Mouse (Mus musculus): Measurements from ENCODE around the gene Dnaja2. TPM values are rescaled to one million over a fixed set of nuclear protein-coding genes. Genes with fewer than 3 reads are reported as not detected.

Gene Dnaja2
- total RNA-seq, 4 experiments from 2014 or later = 173 to 194 (median 190) TPM

GRCm38 (mm10) chr8:85556986-85557600 lies 1.9 kb upstream of the Dnaja2 start:
- DNase-seq (ENCODE audit: low spot score in 2 of 2) = no peak

GRCm38 (mm10) chr8:85554391-85555180 lies 558 bp downstream of the Dnaja2 start:
- peak in 1 of 2 experiments; percentile 15 for DNase-seq (ENCODE audit: low spot score in 2 of 2)

- DNase-seq (ENCODE audit: low spot score in 2 of 2) = no peak
These were observed 3.2 kb downstream of the Dnaja2 start for GRCm38 (mm10) chr8:85551934-85552333.

GRCm38 (mm10) chr8:85536332-85536731 lies 18.8 kb downstream of the Dnaja2 start:
- no peak for DNase-seq (ENCODE audit: low spot score in 2 of 2)

GRCm38 (mm10) chr8:85534163-85534562 lies 21.0 kb downstream of the Dnaja2 start:
- DNase-seq (ENCODE audit: low spot score in 2 of 2) = no peak

- no peak for DNase-seq (ENCODE audit: low spot score in 2 of 2)
These were observed 21.7 kb downstream of the Dnaja2 start for GRCm38 (mm10) chr8:85533434-85533833.

- no peak for DNase-seq (ENCODE audit: low spot score in 2 of 2)
These were observed 22.3 kb downstream of the Dnaja2 start for GRCm38 (mm10) chr8:85532843-85533242.

- DNase-seq (ENCODE audit: low spot score in 2 of 2) = no peak
These were observed 23.7 kb downstream of the Dnaja2 start for GRCm38 (mm10) chr8:85531471-85531870.

GRCm38 (mm10) chr8:85530717-85531116 lies 24.4 kb downstream of the Dnaja2 start:
- DNase-seq (ENCODE audit: low spot score in 2 of 2) = no peak

- no peak for DNase-seq (ENCODE audit: low spot score in 2 of 2)
These were observed 26.2 kb downstream of the Dnaja2 start for GRCm38 (mm10) chr8:85528959-85529358.

GRCm38 (mm10) chr8:85526105-85526504 lies 29.0 kb downstream of the Dnaja2 start:
- no peak for DNase-seq (ENCODE audit: low spot score in 2 of 2)

GRCm38 (mm10) chr8:85524086-85524485 lies 31.1 kb downstream of the Dnaja2 start:
- DNase-seq (ENCODE audit: low spot score in 2 of 2) = no peak

- DNase-seq (ENCODE audit: low spot score in 2 of 2) = no peak
These were observed 33.8 kb downstream of the Dnaja2 start for GRCm38 (mm10) chr8:85521332-85521731.

- DNase-seq (ENCODE audit: low spot score in 2 of 2) = no peak
These were observed 34.6 kb downstream of the Dnaja2 start for GRCm38 (mm10) chr8:85520586-85520985.

- peak in 1 of 2 experiments; percentile 55 for DNase-seq (ENCODE audit: low spot score in 2 of 2)
These were observed 37.2 kb downstream of the Dnaja2 start for GRCm38 (mm10) chr8:85517956-85518355.

- DNase-seq (ENCODE audit: low spot score in 2 of 2) = peak in 1 of 2 experiments; percentile 75
These were observed 37.8 kb downstream of the Dnaja2 start for GRCm38 (mm10) chr8:85517336-85517735.

- DNase-seq (ENCODE audit: low spot score in 2 of 2) = peak in 1 of 2 experiments; percentile 89
These were observed 39.8 kb downstream of the Dnaja2 start for GRCm38 (mm10) chr8:85515391-85515790.

GRCm38 (mm10) chr8:85513283-85513682 lies 41.9 kb downstream of the Dnaja2 start:
- DNase-seq (ENCODE audit: low spot score in 2 of 2) = no peak

- DNase-seq (ENCODE audit: low spot score in 2 of 2) = no peak
These were observed 42.9 kb downstream of the Dnaja2 start for GRCm38 (mm10) chr8:85512234-85512633.

- no peak for DNase-seq (ENCODE audit: low spot score in 2 of 2)
These were observed 46.5 kb downstream of the Dnaja2 start for GRCm38 (mm10) chr8:85508661-85509060.

- no peak for DNase-seq (ENCODE audit: low spot score in 2 of 2)
These were observed 48.5 kb downstream of the Dnaja2 start for GRCm38 (mm10) chr8:85506620-85507019.

- DNase-seq (ENCODE audit: low spot score in 2 of 2) = no peak
These were observed 50.4 kb downstream of the Dnaja2 start for GRCm38 (mm10) chr8:85504704-85505103.

- no peak for DNase-seq (ENCODE audit: low spot score in 2 of 2)
These were observed 52.1 kb downstream of the Dnaja2 start for GRCm38 (mm10) chr8:85503065-85503464.

All from left cerebral cortex, adult 8-10 months (tissue).